16 mouse cellular contexts compared by ENCODE assay signal in the genomic region with DNA sequence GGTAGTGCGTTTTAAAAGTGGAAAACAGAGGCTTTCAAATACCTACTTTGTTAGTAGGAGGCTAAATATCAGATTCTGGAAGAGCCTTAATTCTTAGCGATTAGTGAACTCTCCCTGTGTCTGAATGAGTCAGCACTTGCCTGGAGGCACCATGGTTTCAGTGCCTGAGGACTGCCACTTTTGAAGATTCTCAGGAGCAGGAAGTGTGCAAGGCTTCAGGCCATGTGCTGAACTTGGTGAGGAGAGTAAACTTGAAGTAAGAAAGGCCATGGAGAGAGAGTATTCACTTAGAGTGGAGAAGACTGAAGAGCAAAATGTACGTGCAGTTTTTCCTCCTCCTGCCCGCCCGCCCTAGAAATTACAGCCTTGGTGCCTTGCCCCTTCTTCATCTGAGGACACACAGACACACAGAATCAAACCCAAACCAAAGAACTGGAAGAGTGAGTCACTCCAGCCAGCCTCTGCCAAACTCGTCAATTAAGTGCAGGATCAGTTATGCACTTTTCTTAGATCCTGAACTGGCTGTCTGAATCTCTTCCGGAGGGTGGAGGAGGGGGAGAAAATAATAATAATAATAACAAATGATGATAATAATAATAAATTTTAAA.
DNase-seq lines count a peak whose midpoint lies in the region; ATAC-seq and TF ChIP-seq lines count a peak whose summit lies in the region.
"Had no signal": no experiment of that assay in that cellular context is flagged by ENCODE, and none has a peak within 500 bp of the region (broad histone marks: within the 10 kb centered on the region; RNA-seq: fewer than 3 reads in every experiment).

No protein-coding gene starts in this region.

- H3K4me2 ChIP-seq in CH12.LX (ENCODE audit: insufficient read depth, low read depth, poor library complexity, severe bottlenecking) (0 out of 2 replicates have a peak overlapping the region, but pooled peaks have one; percentile 24), myocyte (ENCODE audit: low read depth) (peak overlapping the region; percentile 67)
- H3K4me2 ChIP-seq in hindbrain, embryonic 16.5 days (ENCODE audit: low read length), result no peak overlapping the region
- H3K4me2 ChIP-seq: embryonic facial prominence, embryonic 13.5 days; forebrain, embryonic 15.5 days; hindbrain, embryonic 15.5 days had no signal

- in situ Hi-C loops in CH12.LX (cut with MboI; ENCODE audit: low pct_ligation_motif_present, low pct_unique_long_range_greater_than_20kb, low sequenced_read_pairs), result loop anchor here (5.0 to 25.0 kb wide), 3 partner anchors 45 to 1715 kb away; no protein-coding TSS in a partner anchor

- no peak for TF ChIP-seq RAD21 in CH12.LX (IDR thresholded peaks at IDR 0.05; ENCODE audit: low read depth, low read length)

- H3K4me1 ChIP-seq in CH12.LX (ENCODE audit: control insufficient read depth in 1 of 2, insufficient read depth in 2 of 2), result peaks cover 13 to 46% of the 10 kb centered on the region in 2 experiments
- H3K4me1 ChIP-seq in brown adipose tissue, adult 24 weeks (ENCODE audit: control insufficient read depth, insufficient read depth, insufficient read length, low read length), result peaks cover 6% of the 10 kb centered on the region
- no peaks in the 10 kb centered on the region; the same call in 1 of the 2 replicates for H3K4me1 ChIP-seq in hindbrain, embryonic 16.5 days (ENCODE audit: control insufficient read depth, insufficient read depth, low read depth, low read length)

- H3K27me3 ChIP-seq in CH12.LX (replicated peaks) (no peaks in the 10 kb centered on the region), myocyte (ENCODE audit: control insufficient read depth, insufficient read depth, insufficient read length) (no peaks in the 10 kb centered on the region)
- no peaks in the 10 kb centered on the region for H3K27me3 ChIP-seq in hindbrain, embryonic 16.5 days (replicated peaks; ENCODE audit: control insufficient read depth, insufficient read depth, low read length)
- H3K27me3 ChIP-seq: embryonic facial prominence, embryonic 13.5 days; forebrain, embryonic 15.5 days; hindbrain, embryonic 15.5 days had no signal

- ATAC-seq in hindbrain, embryonic 16.5 days, result no peak
- ATAC-seq: forebrain, embryonic 15.5 days had no signal

- no peak for TF ChIP-seq EP300 in CH12.LX (IDR thresholded peaks at IDR 0.05; ENCODE audit: low read length)

- DNase-seq in heart, adult 8-10 months (ENCODE audit: low spot score), result peak; percentile 17
- DNase-seq in heart, postnatal 4 days, result no peak
- no peak for DNase-seq in CH12.LX (ENCODE audit: extremely low read depth)
- no peak for DNase-seq in layer of hippocampus, postnatal 14 days (ENCODE audit: low spot score in 2 of 2)
- DNase-seq: cerebellum, postnatal 10 days; gastrocnemius, postnatal 36 days; kidney, adult 9 months; lung, adult 18-20 months; right cerebral cortex, postnatal 14 days; thymus, postnatal 36 days had no signal

- no peak for TF ChIP-seq CTCF in CH12.LX (conservative IDR thresholded peaks at IDR 0.05 in 1 of 2, IDR thresholded peaks at IDR 0.05 in 1 of 2; ENCODE audit: low read depth in 2 of 2, low read length in 2 of 2)

- dilution Hi-C loops in CH12.LX (cut with MboI; ENCODE audit: extremely low pct_ligation_motif_present, extremely low pct_unique_long_range_greater_than_20kb, low sequenced_read_pairs), result no loop called here

- no peaks in the 10 kb centered on the region for H3K9me3 ChIP-seq in CH12.LX (replicated peaks; ENCODE audit: low read length)
- no peaks in the 10 kb centered on the region for H3K9me3 ChIP-seq in hindbrain, embryonic 16.5 days (ENCODE audit: control insufficient read depth, low read length)
- H3K9me3 ChIP-seq: embryonic facial prominence, embryonic 13.5 days; forebrain, embryonic 15.5 days; hindbrain, embryonic 15.5 days had no signal

- H3K79me2 ChIP-seq in CH12.LX (replicated peaks; ENCODE audit: control insufficient read depth, extremely low read depth, insufficient read depth, poor library complexity, severe bottlenecking) (peaks cover 4% of the 10 kb centered on the region; the same call in 1 of the 2 replicates), myocyte (ENCODE audit: control insufficient read depth, insufficient read depth) (no peaks in the 10 kb centered on the region)

- WGBS in hindbrain, embryonic 16.5 days, result 84% methylated on average over 7 of the region's 7 CpGs

- no peak for TF ChIP-seq POLR2A in CH12.LX (IDR thresholded peaks at IDR 0.05; ENCODE audit: low read depth, low read length)
- no peak for TF ChIP-seq POLR2A in myocyte (IDR thresholded peaks at IDR 0.05; ENCODE audit: insufficient read length, low read depth)

- H3K36me3 ChIP-seq in CH12.LX (replicated peaks in 1 of 2; ENCODE audit: control insufficient read depth in 1 of 2, insufficient read depth in 1 of 2, low read length in 1 of 2), result peaks cover 16 to 57% of the 10 kb centered on the region in 2 experiments
- no peaks in the 10 kb centered on the region for H3K36me3 ChIP-seq in myocyte (ENCODE audit: control insufficient read depth, insufficient read depth)
- H3K36me3 ChIP-seq in hindbrain, embryonic 16.5 days (ENCODE audit: control insufficient read depth, insufficient read depth, low read length), result no peaks in the 10 kb centered on the region
- H3K36me3 ChIP-seq: forebrain, embryonic 15.5 days; hindbrain, embryonic 15.5 days had no signal

- 0 out of 2 replicates have a peak overlapping the region, but pooled peaks have one; percentile 56 for H3K9ac ChIP-seq in CH12.LX (ENCODE audit: insufficient read depth, low read depth)
- H3K9ac ChIP-seq in hindbrain, embryonic 16.5 days (ENCODE audit: low read depth, low read length), result no peak overlapping the region
- H3K9ac ChIP-seq: embryonic facial prominence, embryonic 13.5 days; forebrain, embryonic 15.5 days; hindbrain, embryonic 15.5 days had no signal

- H3K27ac ChIP-seq in CH12.LX (ENCODE audit: insufficient read depth, low read depth), result peak overlapping the region; percentile 81
- peak overlapping the region; percentile 15 for H3K27ac ChIP-seq in brown adipose tissue, adult 24 weeks (replicated peaks; ENCODE audit: low read depth, low read length)
- H3K27ac ChIP-seq in hindbrain, embryonic 16.5 days (ENCODE audit: low read depth, low read length), result no peak overlapping the region
- H3K27ac ChIP-seq: embryonic facial prominence, embryonic 13.5 days; forebrain, embryonic 15.5 days; hindbrain, embryonic 15.5 days had no signal

- no peak overlapping the region for H3ac ChIP-seq in myocyte (ENCODE audit: control insufficient read depth, insufficient read length)

- H3K4me3 ChIP-seq in CH12.LX (replicated peaks in 1 of 3; ENCODE audit: low read depth in 2 of 3, low read length in 2 of 3, poor library complexity in 1 of 3) (no peak overlapping the region), myocyte (no peak overlapping the region)
- H3K4me3 ChIP-seq in brown adipose tissue, adult 24 weeks (ENCODE audit: insufficient read depth, low read depth, low read length), result no peak overlapping the region
- no peak overlapping the region for H3K4me3 ChIP-seq in hindbrain, embryonic 16.5 days (ENCODE audit: low read length)
- H3K4me3 ChIP-seq: embryonic facial prominence, embryonic 13.5 days; forebrain, embryonic 15.5 days; hindbrain, embryonic 15.5 days had no signal

TF ChIP-seq in CH12.LX, 34 proteins besides CTCF, POLR2A, EP300 and RAD21:
- TF ChIP-seq BHLHE40 (IDR thresholded peaks at IDR 0.05; ENCODE audit: low read depth, low read length) (0 out of 2 replicates have a peak, but pooled peaks have one; percentile 24), MAFK (IDR thresholded peaks at IDR 0.05; ENCODE audit: insufficient replicate concordance, low read length) (no peak), MAX (IDR thresholded peaks at IDR 0.05; ENCODE audit: low read length) (peak; percentile 57; the same call in 1 of the 2 replicates), MYC (IDR thresholded peaks at IDR 0.05; ENCODE audit: low read depth, low read length) (peak; percentile 79), IRF4 (IDR thresholded peaks at IDR 0.05; ENCODE audit: low read depth, low read length) (0 out of 2 replicates have a peak, but pooled peaks have one; percentile 29), PAX5 (IDR thresholded peaks at IDR 0.05; ENCODE audit: low read length) (no peak), MXI1 (IDR thresholded peaks at IDR 0.05; ENCODE audit: low read depth, low read length) (0 out of 2 replicates have a peak, but pooled peaks have one; percentile 24)

TF ChIP-seq in myocyte, 11 proteins besides CTCF, POLR2A, EP300 and RAD21:
- TF ChIP-seq MYOG (IDR thresholded peaks at IDR 0.05; ENCODE audit: control insufficient read depth in 1 of 3, insufficient read depth in 1 of 3, insufficient read length in 2 of 3, low read depth in 2 of 3) (no peak), USF1 (IDR thresholded peaks at IDR 0.05; ENCODE audit: low read depth) (no peak), CEBPB (IDR thresholded peaks at IDR 0.05; ENCODE audit: insufficient read depth, poor library complexity, severe bottlenecking) (no peak), TCF3 (IDR thresholded peaks at IDR 0.05; ENCODE audit: insufficient read length, low read depth) (no peak)
